Comparison of ENCODE assay signal across 7 mouse cellular contexts in genomic region chr17:86505183-86505631, GRCm38 (mm10). TPM values are rescaled to one million over a fixed set of nuclear protein-coding genes. Genes with fewer than 3 reads are reported as not detected.
DNase-seq lines count a peak whose midpoint lies in the region.

Gene Gm10309, minus strand, starts transcription at chr17:86505232.

- intact Hi-C loops in left cerebral cortex, postnatal 10 days (cut with DNase I): no loop called here

- DNase-seq in ovary, postnatal 36 days (ENCODE audit: low spot score): peak; percentile 23
- no peak for DNase-seq in ovary, postnatal 14 days (ENCODE audit: low spot score)
- DNase-seq in cerebellum, postnatal 36 days: peak; percentile 84 to 85
- peak; percentile 36 to 47 for DNase-seq in left cerebral cortex, postnatal 10 days (ENCODE audit: extremely low spot score in 1 of 2, low spot score in 2 of 2)
- DNase-seq in testis, postnatal 10 days (ENCODE audit: low spot score): peak; percentile 61
- no peak for DNase-seq in ovary, adult 18-20 months (ENCODE audit: low spot score)
- DNase-seq in B cell, adult 2 months: no peak

RNA-seq across cellular contexts. Expression of gene Gm10309, which starts in this region (rescaled TPM):
- total RNA-seq in left cerebral cortex, postnatal 10 days (2021): not detected

Comparison
In these comparisons a context has a peak if more than half of its experiments do, and no peak if none do; other contexts are left out.
1. DNase-seq: peak in ovary, postnatal 36 days (single experiment), cerebellum, postnatal 36 days (2 of 2) and testis, postnatal 10 days (single experiment); none in ovary, postnatal 14 days (single experiment), ovary, adult 18-20 months (single experiment) and B cell, adult 2 months (0 of 2).
2. Peak in DNase-seq in left cerebral cortex, postnatal 10 days; RNA of the gene not detected or under 1 TPM.